Mouse (Mus musculus): Measurements from ENCODE around the gene Pde4d.

- TF ChIP-seq CTCF (IDR thresholded peaks at IDR 0.05; ENCODE audit: extremely low read depth, insufficient read depth, low read length) (no peak), POLR2A (IDR thresholded peaks at IDR 0.05; ENCODE audit: extremely low read depth, insufficient read depth, low read length) (no peak)
Measured at GRCm38 (mm10) chr13:108952911-108953310, 503.2 kb downstream of the Pde4d start.
